Mouse (Mus musculus): ENCODE data around the gene Nufip2.

GRCm38 (mm10) chr11:77697232-77697631 lies 11.3 kb downstream of the Nufip2 start:
- TF ChIP-seq CTCF (IDR thresholded peaks at IDR 0.05; ENCODE audit: low read depth, low read length) (no peak), GATA1 (IDR thresholded peaks at IDR 0.05; ENCODE audit: borderline replicate concordance, low read length) (no peak)

Data from G1E (cell line).